Mouse (Mus musculus): ENCODE measurements around the gene Pdzd2.

The Pdzd2 gene

GRCm38 (mm10) chr15:12625524-12625923 lies 114.2 kb downstream of the Pdzd2 start:
- DNase-seq (ENCODE audit: low read depth, low spot score), result no peak

- DNase-seq (ENCODE audit: low read depth, low spot score), result no peak
Observed at GRCm38 (mm10) chr15:12623521-12623920, 116.2 kb downstream of the Pdzd2 start.

GRCm38 (mm10) chr15:12622701-12623100 lies 117.0 kb downstream of the Pdzd2 start:
- no peak for DNase-seq (ENCODE audit: low read depth, low spot score)

- no peak for DNase-seq (ENCODE audit: low read depth, low spot score)
Observed at GRCm38 (mm10) chr15:12622093-12622643, 117.6 kb downstream of the Pdzd2 start.

- no peak for DNase-seq (ENCODE audit: low read depth, low spot score)
Observed at GRCm38 (mm10) chr15:12619273-12619672, 120.5 kb downstream of the Pdzd2 start.

- DNase-seq (ENCODE audit: low read depth, low spot score), result no peak
Observed at GRCm38 (mm10) chr15:12617651-12618050, 122.1 kb downstream of the Pdzd2 start.

- no peak for DNase-seq (ENCODE audit: low read depth, low spot score)
Observed at GRCm38 (mm10) chr15:12617220-12617619, 122.5 kb downstream of the Pdzd2 start.

GRCm38 (mm10) chr15:12614944-12615878 lies 124.5 kb downstream of the Pdzd2 start:
- DNase-seq (ENCODE audit: low read depth, low spot score), result no peak

- no peak for DNase-seq (ENCODE audit: low read depth, low spot score)
Observed at GRCm38 (mm10) chr15:12614011-12614410, 125.7 kb downstream of the Pdzd2 start.

- no peak for DNase-seq (ENCODE audit: low read depth, low spot score)
Observed at GRCm38 (mm10) chr15:12612944-12613675, 126.6 kb downstream of the Pdzd2 start.

- no peak for DNase-seq (ENCODE audit: low read depth, low spot score)
Observed at GRCm38 (mm10) chr15:12608090-12608489, 131.6 kb downstream of the Pdzd2 start.

GRCm38 (mm10) chr15:12606306-12606705 lies 133.4 kb downstream of the Pdzd2 start:
- DNase-seq (ENCODE audit: low read depth, low spot score), result no peak

- no peak for DNase-seq (ENCODE audit: low read depth, low spot score)
Observed at GRCm38 (mm10) chr15:12605239-12605993, 134.3 kb downstream of the Pdzd2 start.

GRCm38 (mm10) chr15:12603674-12604073 lies 136.1 kb downstream of the Pdzd2 start:
- no peak for DNase-seq (ENCODE audit: low read depth, low spot score)

GRCm38 (mm10) chr15:12593094-12593493 lies 146.6 kb downstream of the Pdzd2 start:
- no peak for DNase-seq (ENCODE audit: low read depth, low spot score)

GRCm38 (mm10) chr15:12592628-12593027 lies 147.1 kb downstream of the Pdzd2 start:
- DNase-seq (ENCODE audit: low read depth, low spot score), result no peak

GRCm38 (mm10) chr15:12588661-12589060 lies 151.1 kb downstream of the Pdzd2 start:
- no peak for DNase-seq (ENCODE audit: low read depth, low spot score)

- no peak for DNase-seq (ENCODE audit: low read depth, low spot score)
Observed at GRCm38 (mm10) chr15:12586852-12587424, 152.8 kb downstream of the Pdzd2 start.

- peak; percentile 80 for DNase-seq (ENCODE audit: low read depth, low spot score)
Observed at GRCm38 (mm10) chr15:12586154-12586553, 153.6 kb downstream of the Pdzd2 start.

- no peak for DNase-seq (ENCODE audit: low read depth, low spot score)
Observed at GRCm38 (mm10) chr15:12583051-12583450, 156.7 kb downstream of the Pdzd2 start.

- no peak for DNase-seq (ENCODE audit: low read depth, low spot score)
Observed at GRCm38 (mm10) chr15:12582471-12582870, 157.3 kb downstream of the Pdzd2 start.
